Mouse (Mus musculus) left cerebral cortex, adult 18-20 months (tissue): ENCODE measurements around the gene Rufy2. TPM values are rescaled to one million over a fixed set of nuclear protein-coding genes. Genes with fewer than 3 reads are reported as not detected.
"Not testable (repeated sequence)": the region's sequence is repeated elsewhere in the genome, so short reads cannot be mapped to it uniquely, and the experiment has no call there.

Experiments used
- DNase-seq, 2 experiments: peaks; one replicate each; pipeline ENCODE4 v3.0.0; 2021 to 2022; ENCODE audit warnings: low spot score in 2 of 2, mixed read lengths in 1 of 2
- total RNA-seq, 2 experiments: library from RNA; stranded (reverse); gene quantifications; 2 replicates each; pipeline ENCODE4 v1.2.3; 2021

The Rufy2 gene
- total RNA-seq, 2 experiments from 2014 or later: 75.6 to 91.0 TPM

DNA sequence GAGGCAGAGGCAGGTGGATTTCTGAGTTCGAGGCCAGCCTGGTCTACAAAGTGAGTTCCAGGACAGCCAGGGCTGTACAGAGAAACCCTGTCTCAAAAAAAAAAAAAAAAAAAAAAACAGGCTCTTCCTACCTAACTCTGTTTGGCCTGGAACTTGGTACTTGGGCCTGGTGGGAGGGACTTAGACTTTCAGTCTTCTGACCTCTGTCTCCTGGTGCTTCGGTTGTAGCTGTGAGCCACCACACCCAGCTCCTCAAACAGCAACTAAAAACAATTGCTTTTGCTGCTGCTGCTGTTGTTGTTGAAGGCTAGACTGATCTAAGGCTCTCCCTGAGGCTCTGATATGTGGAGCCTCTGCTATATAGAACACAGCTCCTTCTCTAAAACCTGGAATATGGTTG, 69.1 kb downstream of the Rufy2 start:
- DNase-seq: no peak

DNA sequence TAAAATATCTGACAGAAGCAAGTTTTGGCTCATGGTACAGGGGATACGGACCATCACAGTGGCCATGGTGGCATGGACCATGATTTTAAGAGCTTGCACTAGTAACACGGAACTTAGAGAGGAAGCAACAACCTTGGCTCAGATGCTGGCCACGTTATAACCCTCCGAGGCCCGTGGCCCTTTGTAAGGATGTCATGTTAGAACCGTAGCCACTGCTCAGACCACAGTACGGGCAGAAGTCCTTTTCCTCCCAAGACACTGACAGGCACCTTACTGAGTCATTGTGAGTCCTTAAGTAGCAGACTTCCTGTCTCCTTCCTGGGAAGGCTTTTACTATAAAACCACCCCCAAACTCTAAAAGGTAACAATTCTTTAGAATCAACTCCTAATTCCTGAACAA, 71.2 kb downstream of the Rufy2 start:
- DNase-seq: no peak

DNA sequence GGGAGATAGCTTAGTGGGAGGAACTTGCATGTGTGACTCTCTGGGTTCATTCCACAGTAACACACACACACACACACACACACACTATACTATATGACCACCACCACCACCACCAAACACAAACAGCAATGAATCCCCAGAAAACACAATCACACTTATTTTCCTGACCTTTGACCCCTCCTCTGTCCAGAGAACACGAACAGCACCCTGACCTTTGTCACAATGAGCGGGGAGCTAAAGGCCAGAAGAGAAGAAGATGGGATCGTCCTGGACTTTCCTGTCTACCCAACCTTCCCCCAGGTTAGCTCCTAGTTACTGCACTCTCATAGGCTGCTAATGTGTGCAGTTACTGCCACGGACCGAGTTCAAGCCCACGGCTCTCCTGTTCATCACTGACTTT, 72.0 kb downstream of the Rufy2 start:
- no peak for DNase-seq

DNA sequence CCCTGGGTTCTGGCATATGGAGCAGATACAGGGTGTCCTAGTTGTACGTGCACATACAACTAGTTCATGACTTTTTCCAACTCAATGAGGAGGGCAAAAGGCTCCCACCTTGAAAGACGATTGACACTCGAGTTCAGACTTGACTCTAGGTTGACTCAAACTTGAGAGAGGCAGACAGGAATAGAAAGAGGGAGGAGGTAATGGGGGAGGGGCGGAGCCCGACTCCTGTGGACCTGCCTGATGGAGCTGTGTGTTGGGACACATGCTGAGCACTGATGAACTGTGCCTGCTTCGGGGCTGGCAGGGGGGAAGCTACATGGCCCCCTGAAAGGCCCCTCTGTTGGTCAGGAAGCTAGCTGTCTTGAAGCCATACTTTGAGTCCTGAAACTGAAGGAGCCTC, 73.0 kb downstream of the Rufy2 start:
- DNase-seq: no peak

DNA sequence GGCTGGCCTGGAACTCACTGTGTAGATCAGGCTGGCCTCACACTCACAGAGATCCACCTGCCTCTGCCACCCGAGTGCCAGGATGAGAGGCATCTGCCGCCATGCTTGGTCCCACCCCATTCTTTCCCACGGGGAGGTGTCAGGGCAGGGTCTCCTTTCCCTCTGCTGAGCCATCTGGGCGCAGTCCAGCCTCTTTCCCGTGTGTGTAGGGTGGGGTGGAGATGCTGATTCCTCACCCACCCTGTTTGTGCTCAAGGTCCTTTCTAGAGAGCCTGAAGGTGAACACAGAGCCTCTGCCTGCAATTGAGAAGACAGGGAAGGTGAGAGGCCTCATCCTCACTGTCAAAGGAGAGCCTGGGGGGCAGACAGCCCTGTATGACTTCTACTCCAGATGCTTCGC, 74.0 kb downstream of the Rufy2 start:
- not testable (repeated sequence) for DNase-seq

DNA sequence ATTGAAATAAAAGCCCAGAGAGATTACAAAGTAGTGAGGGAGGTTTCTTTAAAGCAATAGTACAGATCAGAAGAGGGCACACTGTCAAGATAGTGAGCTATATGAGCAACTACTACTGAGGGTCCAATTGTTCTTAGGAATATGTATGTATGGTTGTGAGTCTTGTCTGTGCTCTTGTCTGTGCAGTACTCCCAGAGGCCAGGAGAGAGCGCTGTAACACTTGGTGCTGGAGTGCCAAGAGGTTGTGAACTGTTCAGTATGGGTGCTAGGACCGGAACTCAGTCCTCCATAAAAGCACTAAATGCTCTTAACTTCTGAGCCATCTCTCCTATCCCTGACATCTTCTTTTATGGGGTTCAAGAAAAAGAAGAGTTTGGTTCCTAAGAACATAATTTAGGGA, 74.6 kb downstream of the Rufy2 start:
- DNase-seq: no peak

DNA sequence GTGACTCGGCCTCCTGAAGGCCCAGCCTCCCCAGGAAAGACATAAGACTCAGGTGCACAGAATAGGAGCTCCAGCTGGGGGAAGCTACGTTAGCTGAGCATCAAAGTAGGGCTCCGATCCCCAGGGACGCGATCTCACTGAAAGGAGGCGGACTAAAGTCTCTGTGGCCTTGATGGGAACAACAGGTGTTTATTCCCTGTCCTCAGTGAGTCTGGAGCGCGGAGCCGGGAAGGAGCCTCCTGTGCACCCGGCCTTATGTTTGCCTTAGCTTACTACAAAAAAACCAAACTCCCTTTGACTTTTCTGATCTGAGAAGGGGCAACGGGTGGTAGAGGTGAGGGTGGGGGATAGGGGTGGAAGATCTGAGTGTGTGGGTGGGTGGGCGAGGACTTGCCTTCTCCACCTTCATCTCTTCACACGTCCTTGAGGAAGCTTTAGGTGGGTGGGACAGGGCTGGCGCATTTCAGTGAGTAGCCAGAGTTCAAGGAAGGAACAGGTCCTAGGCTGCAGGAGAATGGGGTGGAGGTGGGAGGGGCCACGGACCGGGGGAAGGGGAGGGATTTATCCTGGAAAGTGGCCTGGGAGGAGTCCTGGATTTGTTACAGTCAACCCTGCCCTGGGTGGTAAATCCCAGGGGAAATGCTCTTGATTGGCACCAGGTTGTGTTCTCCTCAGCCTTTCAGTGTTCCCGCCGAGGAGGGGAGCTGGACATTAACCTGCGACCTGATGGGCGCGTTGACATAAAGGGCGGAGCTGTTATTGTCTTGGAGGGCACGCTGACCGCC, 77.1 kb downstream of the Rufy2 start:
- DNase-seq: no peak

DNA sequence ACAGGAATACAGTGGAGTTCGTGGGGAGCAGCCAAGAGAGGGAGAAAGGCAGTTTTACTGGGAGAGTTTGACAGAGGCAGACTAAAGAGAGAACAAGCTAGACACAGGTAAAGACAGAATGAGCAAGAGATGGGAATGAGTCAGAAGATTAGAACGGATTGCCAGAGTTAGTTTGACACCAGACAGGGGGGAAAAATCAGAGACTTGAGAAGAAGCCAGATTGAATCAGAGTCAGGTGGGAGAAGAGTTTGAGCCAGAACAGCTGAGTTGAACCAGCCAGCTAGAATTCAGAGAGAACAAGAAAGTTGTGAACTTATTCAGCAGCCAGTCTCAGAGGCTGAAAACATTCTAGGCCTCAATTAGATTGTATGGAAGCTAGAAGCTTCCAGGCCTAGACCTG, 79.8 kb downstream of the Rufy2 start, which contains the start of gene Pbld1:
Gene Pbld1 (plus strand): TSS at position 301 of the 400 bp plus-strand sequence.
- no peak for DNase-seq

DNA sequence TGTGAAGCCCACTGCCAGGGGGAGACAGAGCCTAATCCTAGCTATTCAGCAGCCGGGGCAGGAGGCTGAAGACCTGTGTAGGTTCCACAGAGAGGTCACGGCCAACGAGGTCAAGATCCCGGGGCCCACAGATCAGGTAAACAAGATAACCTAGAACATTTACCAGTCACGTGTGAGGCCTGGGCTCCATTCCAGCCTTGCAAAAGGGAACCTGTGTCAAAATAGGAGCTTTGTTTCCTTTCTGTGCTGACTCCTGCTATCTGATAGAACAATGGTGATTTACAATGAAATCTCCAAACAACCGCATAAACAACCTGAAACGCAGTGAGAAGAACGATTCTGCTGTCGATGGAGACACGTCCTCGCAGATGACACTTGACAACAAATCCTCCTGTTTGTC, 80.4 kb downstream of the Rufy2 start:
- no peak for DNase-seq

DNA sequence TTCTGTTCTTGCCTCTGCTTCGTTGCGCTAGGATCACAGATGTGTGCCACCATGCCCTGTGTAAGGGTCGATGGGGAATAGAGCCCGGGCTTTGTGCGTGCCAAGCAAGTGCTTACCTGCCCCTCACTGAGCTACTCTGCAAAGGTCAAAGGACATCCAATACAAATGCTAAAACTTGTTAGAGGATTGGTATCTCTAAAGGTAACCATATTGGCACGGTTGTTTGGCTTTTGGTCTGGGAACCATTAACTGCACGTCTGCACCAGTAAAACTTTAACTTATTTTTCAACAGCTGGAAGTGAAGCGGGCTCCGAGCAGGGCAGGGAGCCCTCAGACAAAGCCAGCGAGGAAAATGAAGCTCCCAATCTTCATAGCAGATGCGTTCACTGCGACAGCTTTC, 81.2 kb downstream of the Rufy2 start:
- DNase-seq: no peak

DNA sequence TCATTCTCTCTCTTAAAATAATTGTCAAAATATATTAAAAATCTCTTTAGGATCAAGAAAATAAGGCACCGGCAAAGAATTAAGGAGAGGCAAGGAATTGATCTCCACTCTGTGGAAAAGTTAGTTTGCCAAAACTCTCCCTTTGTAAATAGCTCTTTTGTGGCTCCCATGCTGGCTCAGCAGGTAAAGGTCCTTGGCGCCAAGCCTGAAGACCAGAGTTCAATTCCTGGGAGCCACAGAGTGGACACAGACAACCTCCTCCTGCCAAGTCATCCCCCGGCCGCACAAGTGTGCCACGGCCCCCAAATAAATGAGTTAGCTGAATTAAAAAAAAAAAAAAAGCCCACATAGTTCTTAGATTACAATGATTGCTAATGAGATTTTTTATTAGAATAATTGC, 82.7 kb downstream of the Rufy2 start:
- no peak for DNase-seq

DNA sequence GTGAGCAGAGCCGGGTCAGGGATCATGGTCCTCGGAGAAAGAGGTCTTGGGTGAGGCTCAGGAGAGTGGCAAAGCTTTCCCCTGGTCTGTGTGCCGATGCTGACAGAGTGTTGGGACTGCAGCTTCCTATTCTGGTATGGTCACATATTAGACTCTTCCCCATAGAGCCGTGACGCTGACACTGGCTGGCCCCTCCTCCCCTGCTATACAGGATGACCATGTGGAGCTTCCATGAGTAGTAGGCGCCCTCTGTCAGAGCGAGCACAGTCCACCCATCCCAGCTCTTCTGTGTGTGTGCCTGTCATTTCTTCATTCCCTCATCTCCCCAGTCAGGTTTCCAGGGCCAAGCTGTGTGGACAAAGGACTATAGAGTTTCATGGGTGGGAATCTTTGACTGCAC, 83.3 kb downstream of the Rufy2 start:
- no peak for DNase-seq

DNA sequence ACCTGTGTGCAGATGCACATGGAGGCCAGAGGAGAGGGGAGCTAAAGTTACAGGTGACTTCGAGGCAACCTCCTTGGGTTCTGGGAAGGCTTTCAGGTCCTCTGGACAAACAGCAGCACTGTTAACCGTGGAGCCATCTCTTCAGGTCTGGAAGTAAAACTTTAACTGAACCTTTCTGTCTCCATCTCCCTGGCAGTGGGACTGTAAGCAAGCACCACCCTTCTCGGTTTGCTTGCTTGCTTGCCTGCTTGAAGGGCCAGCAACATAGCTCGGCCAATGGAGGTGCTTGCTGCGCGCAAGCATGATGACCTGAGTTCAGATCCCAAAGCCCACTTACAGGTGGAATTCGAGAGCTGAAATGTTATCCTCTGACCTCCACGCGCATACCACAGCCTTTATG, 84.5 kb downstream of the Rufy2 start:
- DNase-seq: no peak

DNA sequence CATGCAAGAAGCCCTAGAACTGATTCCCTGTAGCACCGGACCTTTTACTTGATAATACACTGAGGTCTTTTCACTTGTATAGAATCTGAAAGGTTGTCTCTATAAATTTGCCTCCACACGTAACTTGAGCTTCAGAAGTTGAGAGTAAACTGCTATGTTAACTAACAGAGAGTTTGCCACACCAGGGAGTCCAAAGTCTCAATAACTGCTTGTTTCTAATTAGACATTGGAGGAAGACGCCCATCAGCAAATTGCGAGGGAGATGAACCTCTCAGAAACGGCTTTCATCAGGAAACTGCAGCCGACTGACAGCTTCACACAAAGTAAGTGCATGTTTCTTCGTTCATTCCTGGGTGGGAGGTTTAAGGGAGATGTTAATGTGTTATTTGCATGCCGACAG, 85.5 kb downstream of the Rufy2 start:
- DNase-seq: no peak

DNA sequence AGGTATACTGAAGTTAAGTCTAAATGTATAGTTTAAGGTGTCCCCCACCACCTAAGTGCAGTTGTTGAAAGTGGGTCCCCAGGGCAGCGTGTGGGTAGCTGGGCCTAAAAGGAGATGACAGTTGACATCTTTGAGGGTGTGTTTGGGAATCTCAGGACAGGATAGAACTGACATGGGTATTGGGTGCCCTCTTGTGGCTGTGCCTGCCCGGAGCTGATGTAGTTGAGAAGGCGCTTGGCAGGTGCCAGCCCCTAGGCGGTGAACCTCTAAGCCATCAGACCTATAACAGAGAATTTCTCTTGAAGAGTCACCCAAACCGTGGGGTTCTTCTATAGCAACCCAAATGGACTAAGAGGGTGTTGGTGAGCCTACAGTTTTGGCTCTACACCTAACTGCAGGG, 86.0 kb downstream of the Rufy2 start:
- DNase-seq: peak; percentile 82 to 85

Other genes with a start within 250 kb of the Rufy2 start
- gene Ccar1, start 187.9 kb upstream of the Rufy2 start, total RNA-seq: 10 to 100 TPM; 46.5 to 47.9 TPM
- 10 to 100 TPM; 12.1 to 12.6 TPM for gene Tet1, start 71.2 kb upstream of the Rufy2 start, total RNA-seq
- 10 to 100 TPM; 38.5 to 41.5 TPM for gene Slc25a16, start 59.6 kb upstream of the Rufy2 start, total RNA-seq
- 1 to 10 TPM in 1 of 2 experiments, under 1 TPM in 1; 0.98 to 1.2 TPM for gene Dna2, start 33.2 kb upstream of the Rufy2 start, total RNA-seq
- gene Hnrnph3, start 44.0 kb downstream of the Rufy2 start, total RNA-seq: 10 to 100 TPM; 50.2 to 50.8 TPM
- 1 to 10 TPM; 2.6 to 3.6 TPM for gene Pbld2, start 44.1 kb downstream of the Rufy2 start, total RNA-seq
- under 1 TPM; 0.30 to 0.45 TPM for gene Pbld1, start 79.9 kb downstream of the Rufy2 start, total RNA-seq
- gene Atoh7, start 119.4 kb downstream of the Rufy2 start, total RNA-seq: 1 to 10 TPM; 2.2 to 3.8 TPM
- 1 to 10 TPM; 3.0 to 4.3 TPM for gene Mypn, start 223.7 kb downstream of the Rufy2 start, total RNA-seq